Mouse (Mus musculus) frontal cortex, adult (tissue): ENCODE measurements around the gene Ctc1.
"Not testable (repeated sequence)": the region's sequence is repeated elsewhere in the genome, so short reads cannot be mapped to it uniquely, and the experiment has no call there.

Experiments used
- ATAC-seq: cut with Nextera tagmentation; 2 replicates; pipeline ENCODE4 v1.9.2; 2017; ENCODE audit warnings: mild to moderate bottlenecking, moderate library complexity, mixed read lengths; ENCODE audit not compliant: low TSS enrichment

Ctc1 gene

GRCm38 (mm10) chr11:69008182-69009121 lies 7.3 kb upstream of the Ctc1 start, which contains the start of gene Pfas:
Pfas (minus strand) TSS chr11:69008460.
- peak; percentile 64 for ATAC-seq

GRCm38 (mm10) chr11:69009508-69009907 lies 6.2 kb upstream of the Ctc1 start:
- ATAC-seq = no peak

- ATAC-seq = no peak
Measured at GRCm38 (mm10) chr11:69010400-69011323, 5.0 kb upstream of the Ctc1 start.

GRCm38 (mm10) chr11:69011445-69011844 lies 4.3 kb upstream of the Ctc1 start:
- ATAC-seq = not testable (repeated sequence)

- peak; percentile 78 for ATAC-seq
Measured at GRCm38 (mm10) chr11:69012071-69012601, 3.6 kb upstream of the Ctc1 start.

- ATAC-seq = no peak
Measured at GRCm38 (mm10) chr11:69016755-69017154, 1.0 kb downstream of the Ctc1 start.

- ATAC-seq = no peak
Measured at GRCm38 (mm10) chr11:69020691-69021090, 5.0 kb downstream of the Ctc1 start.

GRCm38 (mm10) chr11:69026562-69026961 lies 10.9 kb downstream of the Ctc1 start:
- ATAC-seq = no peak

- ATAC-seq = no peak
Measured at GRCm38 (mm10) chr11:69028805-69029204, 13.1 kb downstream of the Ctc1 start.

- no peak for ATAC-seq
Measured at GRCm38 (mm10) chr11:69033552-69033951, 17.8 kb downstream of the Ctc1 start.

- no peak for ATAC-seq
Measured at GRCm38 (mm10) chr11:69034585-69034984, 18.9 kb downstream of the Ctc1 start.

GRCm38 (mm10) chr11:69035411-69035810 lies 19.7 kb downstream of the Ctc1 start:
- ATAC-seq = no peak

GRCm38 (mm10) chr11:69035849-69036248 lies 20.1 kb downstream of the Ctc1 start:
- peak; percentile 68 for ATAC-seq

- ATAC-seq = no peak
Measured at GRCm38 (mm10) chr11:69036486-69037230, 20.9 kb downstream of the Ctc1 start.

GRCm38 (mm10) chr11:69037231-69038061 lies 21.7 kb downstream of the Ctc1 start:
- no peak for ATAC-seq

GRCm38 (mm10) chr11:69038173-69038572 lies 22.5 kb downstream of the Ctc1 start:
- no peak for ATAC-seq

GRCm38 (mm10) chr11:69045531-69046394 lies 30.1 kb downstream of the Ctc1 start, which contains the start of gene Aurkb:
Aurkb (plus strand) TSS chr11:69045647.
- ATAC-seq = peak; percentile 64; the same call in 1 of the 2 replicates

- no peak for ATAC-seq
Measured at GRCm38 (mm10) chr11:69046395-69046774, 30.7 kb downstream of the Ctc1 start.

- no peak for ATAC-seq
Measured at GRCm38 (mm10) chr11:69047592-69047991, 31.9 kb downstream of the Ctc1 start.
